Mouse (Mus musculus) cerebellum, adult 2 months (tissue): ENCODE results near the gene Camsap3. TPM values are rescaled to one million over a fixed set of nuclear protein-coding genes. Genes with fewer than 3 reads are reported as not detected.

Source experiments
- DNase-seq, 2 experiments: peaks; one replicate each; pipeline ENCODE4 v3.0.0; 2021
- H3K27ac ChIP-seq: fragments of 200-500 bp; 2 replicates; pipeline ENCODE4 v1.5.1; 2012; ENCODE audit warnings: low read length, control low read depth, inconsistent platforms; ENCODE audit not compliant: insufficient read depth
- H3K27me3 ChIP-seq: fragments of 200-500 bp; 2 replicates; pipeline ENCODE4 v1.6.1; 2012; ENCODE audit warnings: inconsistent platforms, mild to moderate bottlenecking, low read length, moderate library complexity; ENCODE audit not compliant: control insufficient read depth, insufficient read depth
- H3K4me1 ChIP-seq: fragments of 200-500 bp; 2 replicates; pipeline ENCODE4 v1.6.1; 2011; ENCODE audit warnings: low read length; ENCODE audit not compliant: control insufficient read depth, insufficient read depth
- H3K4me3 ChIP-seq: fragments of 200-500 bp; replicated peaks from 2 replicates; pipeline ENCODE3; 2011; ENCODE audit warnings: mild to moderate bottlenecking, low read depth, low read length, control low read depth; ENCODE audit not compliant: insufficient read depth
- CTCF ChIP-seq: fragments of 200-500 bp; IDR thresholded peaks from 2 replicates; pipeline ENCODE4 v1.5.1; 2011; ENCODE audit warnings: low read depth, mild to moderate bottlenecking, control low read depth, low read length, moderate library complexity, borderline replicate concordance; ENCODE audit not compliant: insufficient read depth
- POLR2A ChIP-seq: fragments of 200-500 bp; IDR thresholded peaks from 2 replicates; pipeline ENCODE4 v1.6.1; 2011; ENCODE audit warnings: low read length, control low read depth, borderline replicate concordance; ENCODE audit not compliant: insufficient read depth
- WGBS: fragments of 180-500 bp; shearing (Covaris S2); methylation state at CpG from one replicate; pipeline ENCODE4 v1.1.7; 2018; 5-methylcytosine and 5-hydroxymethylcytosine counted together
- polyA plus RNA-seq: library from polyadenylated mRNA; depleted of rRNA; stranded (reverse); fragments of >200 nt; gene quantifications from 2 replicates; pipeline ENCODE4 v1.2.3, GENCODE M21; 2012; rRNA removed

Camsap3 gene
- polyA plus RNA-seq, 1 experiment = 31.4 TPM

- TF ChIP-seq CTCF (no peak), POLR2A (no peak)
- no peak overlapping the region for H3K27ac ChIP-seq
- no peaks in the 10 kb centered on the region for H3K4me1 ChIP-seq
- no peak for DNase-seq
- no peaks in the 10 kb centered on the region for H3K27me3 ChIP-seq
- 79% methylated on average over 2 of the region's 2 CpGs for WGBS
- H3K4me3 ChIP-seq = no peak overlapping the region
Measured at GRCm38 (mm10) chr8:3648268-3648667, 61.2 kb downstream of the Camsap3 start.

DNA sequence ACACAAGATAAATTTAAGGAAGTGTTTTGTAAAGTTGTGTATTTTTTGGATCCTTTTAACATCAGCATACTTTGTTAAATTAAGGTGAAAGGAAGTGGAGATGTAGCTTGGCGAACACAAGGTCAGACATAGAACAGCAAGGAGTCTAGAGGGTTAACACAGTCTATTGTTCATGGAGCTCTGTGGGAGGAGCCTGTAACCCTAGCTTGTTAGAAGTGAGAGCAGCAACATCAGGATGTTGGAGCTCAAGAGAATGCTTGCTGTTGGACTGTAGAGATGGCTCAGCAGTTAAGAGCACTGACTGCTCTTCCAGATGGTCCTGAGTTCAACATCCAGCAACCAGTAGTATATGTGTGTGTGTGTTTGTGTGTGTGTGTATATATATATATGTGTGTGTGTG lies 61.9 kb downstream of the Camsap3 start:
- no peak for TF ChIP-seq POLR2A
- no peak for TF ChIP-seq CTCF
- H3K4me3 ChIP-seq = no peak overlapping the region
- 37% methylated on average over 1 of the region's 1 CpGs for WGBS
- DNase-seq = no peak
- no peak overlapping the region for H3K27ac ChIP-seq
- no peaks in the 10 kb centered on the region for H3K4me1 ChIP-seq
- no peaks in the 10 kb centered on the region for H3K27me3 ChIP-seq

DNA sequence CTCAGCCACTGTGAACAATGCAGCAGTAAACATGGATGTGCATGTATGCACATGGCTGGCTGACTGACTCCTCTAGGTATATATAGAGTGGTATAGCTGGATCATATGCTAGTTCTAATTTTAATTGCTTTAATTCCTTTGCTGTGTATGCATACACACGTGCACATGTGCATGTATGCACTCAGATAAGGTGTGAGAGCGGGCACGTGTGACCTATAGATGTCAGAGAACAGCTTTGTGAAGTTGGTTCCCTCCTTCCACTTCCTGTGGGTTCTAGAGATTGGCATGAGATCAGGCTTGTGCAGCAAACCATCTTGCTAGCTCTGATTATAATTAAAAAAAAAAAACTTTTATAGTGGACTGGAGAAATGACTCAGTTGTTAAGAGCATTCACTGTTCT lies 65.8 kb downstream of the Camsap3 start:
- DNase-seq = no peak
- 62% methylated on average over 3 of the region's 3 CpGs for WGBS
- H3K27ac ChIP-seq = no peak overlapping the region
- no peaks in the 10 kb centered on the region; the same call in 1 of the 2 replicates for H3K27me3 ChIP-seq
- H3K4me1 ChIP-seq = no peaks in the 10 kb centered on the region
- no peak overlapping the region for H3K4me3 ChIP-seq
- TF ChIP-seq POLR2A = no peak
- TF ChIP-seq CTCF = no peak

DNA sequence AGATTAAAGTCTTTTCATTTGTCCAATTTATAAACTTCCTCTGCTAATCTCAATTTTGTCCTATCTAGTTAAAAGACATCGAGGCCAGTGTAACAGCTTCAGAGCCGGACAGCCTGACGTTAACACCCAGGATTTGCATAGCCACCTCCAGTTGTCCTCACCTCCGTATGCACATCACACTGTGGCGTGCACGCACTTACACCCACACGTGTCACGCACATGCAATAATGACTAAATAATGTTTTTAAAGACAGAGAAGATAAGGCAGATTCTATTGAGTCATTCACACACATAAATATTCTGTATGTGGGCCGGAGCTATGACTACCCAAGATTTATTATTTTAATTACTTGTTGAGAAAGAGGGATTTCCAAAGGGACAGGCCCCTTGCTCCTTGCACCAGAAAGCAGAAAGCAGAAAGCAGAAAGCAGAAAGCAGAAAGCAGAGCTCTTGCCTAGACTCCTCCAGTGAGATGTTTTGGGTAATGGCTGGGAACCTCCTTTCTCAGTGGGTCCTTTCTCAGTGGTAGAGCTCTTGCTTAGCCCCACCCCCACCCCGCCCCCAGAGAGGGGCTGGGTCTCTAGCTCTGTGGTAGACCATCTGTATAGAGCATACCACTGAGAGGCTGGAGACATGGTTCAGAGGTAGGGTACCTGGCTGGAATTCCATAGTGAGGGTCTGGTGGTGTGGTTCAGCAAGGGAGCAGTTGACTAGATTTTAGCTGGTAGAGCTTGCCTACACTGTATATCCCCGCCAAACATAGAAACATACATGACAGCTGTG lies 67.8 kb downstream of the Camsap3 start:
- no peak for DNase-seq
- no peaks in the 10 kb centered on the region; the same call in 1 of the 2 replicates for H3K27me3 ChIP-seq
- no peak overlapping the region for H3K4me3 ChIP-seq
- WGBS = 75% methylated on average over 11 of the region's 11 CpGs
- H3K27ac ChIP-seq = no peak overlapping the region
- no peak for TF ChIP-seq CTCF
- TF ChIP-seq POLR2A = no peak
- H3K4me1 ChIP-seq = no peaks in the 10 kb centered on the region

- no peaks in the 10 kb centered on the region for H3K4me1 ChIP-seq
- H3K27me3 ChIP-seq = no peaks in the 10 kb centered on the region; the same call in 1 of the 2 replicates
- no peak for TF ChIP-seq POLR2A
- no peak for TF ChIP-seq CTCF
- H3K27ac ChIP-seq = no peak within 1 kb of the TSS
- no peak within 1 kb of the TSS for H3K4me3 ChIP-seq
- WGBS = 72% methylated on average over 3 of the region's 3 CpGs
- DNase-seq = no peak
Measured at GRCm38 (mm10) chr8:3655526-3655925, 68.4 kb downstream of the Camsap3 start, which contains the start of gene Retn. Gene Retn (plus strand): TSS chr8:3655770.

DNA sequence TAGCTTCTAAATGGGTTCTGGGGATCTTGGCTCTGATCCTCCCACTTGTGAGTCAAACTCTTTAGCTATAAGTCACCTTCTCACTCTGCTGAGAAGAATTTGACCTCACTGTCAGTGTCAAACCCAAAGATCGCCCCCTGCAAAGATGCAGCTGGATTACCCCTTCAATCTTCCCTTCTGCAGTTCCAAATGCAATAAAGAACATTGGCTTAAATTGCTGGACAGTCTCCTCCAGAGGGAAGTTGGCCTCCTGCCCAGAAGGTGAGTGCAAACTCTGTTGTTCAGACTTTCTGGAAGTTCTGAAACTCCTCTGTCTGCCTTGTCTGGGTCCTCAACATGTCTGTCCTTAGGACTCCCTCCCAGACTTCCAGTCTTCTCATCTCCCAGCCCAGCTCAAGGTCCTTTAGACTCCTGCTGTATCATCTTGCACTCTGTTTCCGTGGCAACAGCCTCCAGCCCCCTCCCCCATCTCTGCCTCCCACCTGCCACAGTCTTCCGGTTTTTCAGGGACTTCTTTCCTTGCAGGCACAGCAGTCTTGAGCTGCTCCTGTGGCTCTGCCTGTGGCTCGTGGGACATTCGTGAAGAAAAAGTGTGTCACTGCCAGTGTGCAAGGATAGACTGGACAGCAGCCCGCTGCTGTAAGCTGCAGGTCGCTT lies 69.8 kb downstream of the Camsap3 start:
- Histone ChIP-seq H3K4me3 (no peak overlapping the region), H3K27ac (no peak overlapping the region), H3K27me3 (no peaks in the 10 kb centered on the region; the same call in 1 of the 2 replicates), H3K4me1 (no peaks in the 10 kb centered on the region)
- WGBS = 16% methylated on average over 7 of the region's 7 CpGs
- TF ChIP-seq CTCF (no peak), POLR2A (no peak)
- DNase-seq = no peak

Other genes starting within 250 kb of the Camsap3 start
- gene A430078G23Rik, start 233.9 kb upstream of the Camsap3 start, polyA plus RNA-seq = 0.10 TPM in 1 of 2 replicates, not detected in the other
- gene Arhgef18, start 194.3 kb upstream of the Camsap3 start, polyA plus RNA-seq = 31.2 and 34.0 TPM in 2 replicates
- 1.2 and 1.5 TPM in 2 replicates for gene Pex11g, start 119.6 kb upstream of the Camsap3 start, polyA plus RNA-seq
- gene Tex45, start 116.4 kb upstream of the Camsap3 start, polyA plus RNA-seq = 0.08 and 0.26 TPM in 2 replicates
- gene Zfp358, start 94.2 kb upstream of the Camsap3 start, polyA plus RNA-seq = 47.2 and 49.6 TPM in 2 replicates
- gene Mcoln1, start 86.8 kb upstream of the Camsap3 start, polyA plus RNA-seq = 295 and 322 TPM in 2 replicates
- gene Pnpla6, start 71.9 kb upstream of the Camsap3 start, polyA plus RNA-seq = 80.0 and 83.9 TPM in 2 replicates
- 0.28 and 0.30 TPM in 2 replicates for gene C330021F23Rik, start 19.3 kb upstream of the Camsap3 start, polyA plus RNA-seq
- 63.5 and 71.7 TPM in 2 replicates for gene Xab2, start 34.0 kb downstream of the Camsap3 start, polyA plus RNA-seq
- gene Pet100, start 34.3 kb downstream of the Camsap3 start, polyA plus RNA-seq = 65.3 and 65.4 TPM in 2 replicates
- 2,128 and 2,417 TPM in 2 replicates for gene Pcp2, start 38.3 kb downstream of the Camsap3 start, polyA plus RNA-seq
- gene Stxbp2, start 43.7 kb downstream of the Camsap3 start, polyA plus RNA-seq = 204 and 217 TPM in 2 replicates
- gene Retn, start 68.5 kb downstream of the Camsap3 start, polyA plus RNA-seq = 0.32 and 0.46 TPM in 2 replicates
- 0.51 and 0.61 TPM in 2 replicates for gene Mcemp1, start 78.5 kb downstream of the Camsap3 start, polyA plus RNA-seq
- 40.0 and 46.6 TPM in 2 replicates for gene Fcor, start 85.1 kb downstream of the Camsap3 start, polyA plus RNA-seq
- 50.2 and 56.0 TPM in 2 replicates for gene Trappc5, start 89.0 kb downstream of the Camsap3 start, polyA plus RNA-seq
- gene Fcer2a, start 106.9 kb downstream of the Camsap3 start, polyA plus RNA-seq = 0.47 and 0.82 TPM in 2 replicates
- gene Clec4g, start 133.4 kb downstream of the Camsap3 start, polyA plus RNA-seq = not detected in 2 replicates
- gene Cd209a, start 161.7 kb downstream of the Camsap3 start, polyA plus RNA-seq = 0.18 TPM in 1 of 2 replicates, not detected in the other